Mouse (Mus musculus) megakaryocyte progenitor cell, adult 5-6 weeks (primary cell): ENCODE data around the gene Map3k20. TPM values are rescaled to one million over a fixed set of nuclear protein-coding genes. Genes with fewer than 3 reads are reported as not detected.

ENCODE experiments used
- ATAC-seq: replicated peaks from 2 replicates; pipeline ENCODE4 v1.8.0; 2016; ENCODE audit warnings: mild to moderate bottlenecking, moderate TSS enrichment, inconsistent platforms; ENCODE audit not compliant: poor library complexity
- total RNA-seq, 2 experiments: library from RNA; stranded (forward) in 1 of 2; stranded (reverse) in 1 of 2; fragments of 157-497, 149-512 nt in 1 of 2; fragments of 200-1000 nt in 1 of 2; gene quantifications; 2 replicates each; pipeline versions ENCODE4 v1.2.3 to v1.2.4; 2015 to 2017

The Map3k20 gene
- total RNA-seq, 2 experiments from 2014 or later: 57.9 to 76.0 TPM

- ATAC-seq: no peak
These were observed 33.8 kb downstream of the Map3k20 start for GRCm38 (mm10) chr2:72319028-72319798.

GRCm38 (mm10) chr2:72320661-72321060 is 35.2 kb downstream of the Map3k20 start:
- no peak for ATAC-seq

GRCm38 (mm10) chr2:72321591-72321990 is 36.2 kb downstream of the Map3k20 start:
- ATAC-seq: no peak

DNA sequence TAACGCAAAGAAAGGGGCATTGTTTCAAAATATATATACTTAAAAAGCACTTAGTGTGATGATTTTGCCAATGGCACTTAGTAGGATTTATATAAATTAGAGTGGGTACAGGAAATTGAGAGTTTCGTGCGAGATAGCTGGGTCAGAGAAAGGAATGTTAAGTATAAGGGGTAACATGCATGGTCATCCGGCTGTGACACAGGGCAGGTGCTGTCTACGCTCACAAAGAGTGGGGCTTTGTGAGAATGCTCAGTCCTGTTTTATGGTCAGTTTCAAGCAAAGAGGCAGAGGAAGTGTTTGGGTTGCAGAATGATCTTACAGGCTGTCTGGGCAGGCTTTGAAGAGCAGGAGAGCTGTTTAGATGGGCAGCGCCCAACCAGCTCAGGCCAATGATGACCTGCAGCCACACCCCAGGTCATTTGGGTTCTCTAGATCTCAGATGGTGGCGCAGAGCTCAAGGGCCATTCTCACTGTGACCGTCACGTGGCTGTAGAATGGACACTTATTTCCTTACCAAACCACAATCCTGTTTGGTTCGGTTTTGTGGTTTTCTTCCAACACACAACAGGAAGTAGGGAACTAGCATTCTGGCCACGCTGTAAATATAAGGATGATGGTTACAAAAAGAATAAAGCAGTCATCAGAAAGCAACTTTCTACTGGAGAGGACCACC is 37.4 kb downstream of the Map3k20 start:
- ATAC-seq: peak; percentile 21

GRCm38 (mm10) chr2:72324436-72324835 is 39.0 kb downstream of the Map3k20 start:
- ATAC-seq: no peak

- no peak for ATAC-seq
These were observed 41.1 kb downstream of the Map3k20 start for GRCm38 (mm10) chr2:72326491-72326890.

- ATAC-seq: peak; percentile 38
These were observed 43.0 kb downstream of the Map3k20 start for GRCm38 (mm10) chr2:72328435-72328834.

DNA sequence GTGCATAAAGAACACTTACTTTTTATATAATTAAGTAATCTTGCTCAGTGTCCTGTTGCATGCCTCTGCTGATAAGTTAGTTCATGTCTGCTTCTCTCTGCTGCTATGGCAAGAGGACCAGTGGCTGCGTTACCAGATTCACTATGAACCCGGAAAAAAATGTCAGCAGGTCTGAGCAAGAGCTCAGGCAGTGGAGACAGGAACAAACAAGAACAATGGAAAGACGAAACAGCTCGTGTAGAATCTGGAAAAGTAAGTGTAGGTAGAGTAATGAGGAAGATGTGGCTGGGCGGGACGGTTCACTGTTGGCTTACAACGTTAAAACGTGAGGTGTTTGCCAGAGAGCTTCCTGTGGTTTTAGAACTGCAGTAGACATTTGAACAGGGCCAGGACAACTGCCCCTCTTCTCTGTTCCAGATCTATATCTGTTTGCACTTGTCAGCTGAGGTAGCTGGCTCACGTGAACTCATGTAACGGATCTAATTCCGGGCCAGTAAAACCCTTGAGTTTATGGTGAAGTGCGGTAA is 45.6 kb downstream of the Map3k20 start:
- peak; percentile 59 for ATAC-seq

- ATAC-seq: no peak
These were observed 46.6 kb downstream of the Map3k20 start for GRCm38 (mm10) chr2:72332067-72332466.

- ATAC-seq: peak; percentile 66
These were observed 47.8 kb downstream of the Map3k20 start for GRCm38 (mm10) chr2:72333210-72333609.

GRCm38 (mm10) chr2:72336840-72337239 is 51.4 kb downstream of the Map3k20 start:
- peak; percentile 71 for ATAC-seq

DNA sequence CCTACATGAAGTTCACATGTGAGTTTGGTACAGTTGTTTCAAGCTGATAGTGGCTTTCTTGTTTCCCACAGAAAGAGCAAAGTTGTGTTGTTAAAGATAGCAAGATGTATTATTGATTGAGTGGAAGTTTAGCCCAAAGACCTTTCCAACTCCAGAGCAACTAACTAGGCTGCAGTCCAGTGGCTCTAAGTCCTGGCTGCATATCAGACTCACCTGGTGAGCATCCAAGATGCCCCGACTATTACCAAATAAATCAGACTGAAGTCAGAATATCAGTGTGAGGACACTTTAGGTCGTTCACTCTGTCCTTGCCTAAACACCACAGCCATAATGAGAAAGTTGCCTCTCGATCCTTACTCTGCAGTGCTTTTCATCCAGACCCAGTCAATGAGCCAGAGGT is 59.8 kb downstream of the Map3k20 start:
- ATAC-seq: no peak

DNA sequence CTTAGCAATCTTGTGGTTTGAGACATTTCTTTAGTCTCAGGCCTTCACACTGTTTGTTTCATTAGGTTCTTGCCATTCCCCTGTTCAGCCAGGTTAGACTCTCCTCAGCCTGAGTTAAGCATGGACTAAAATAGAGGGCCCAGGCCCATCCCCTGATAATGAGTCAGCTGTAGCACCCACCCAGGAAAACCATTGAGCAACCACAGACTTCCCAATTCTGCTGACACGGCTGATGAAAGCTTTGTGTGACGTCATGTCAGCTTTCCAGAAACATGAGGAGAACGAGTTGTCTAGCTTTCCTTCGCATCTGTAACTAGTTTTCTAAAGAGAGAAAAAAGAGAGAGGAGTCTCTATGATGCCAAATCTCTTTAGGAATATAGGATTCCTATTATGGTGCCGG is 65.9 kb downstream of the Map3k20 start:
- peak; percentile 46 for ATAC-seq

GRCm38 (mm10) chr2:72351776-72352175 is 66.3 kb downstream of the Map3k20 start:
- ATAC-seq: no peak

GRCm38 (mm10) chr2:72352756-72353155 is 67.3 kb downstream of the Map3k20 start:
- no peak for ATAC-seq

DNA sequence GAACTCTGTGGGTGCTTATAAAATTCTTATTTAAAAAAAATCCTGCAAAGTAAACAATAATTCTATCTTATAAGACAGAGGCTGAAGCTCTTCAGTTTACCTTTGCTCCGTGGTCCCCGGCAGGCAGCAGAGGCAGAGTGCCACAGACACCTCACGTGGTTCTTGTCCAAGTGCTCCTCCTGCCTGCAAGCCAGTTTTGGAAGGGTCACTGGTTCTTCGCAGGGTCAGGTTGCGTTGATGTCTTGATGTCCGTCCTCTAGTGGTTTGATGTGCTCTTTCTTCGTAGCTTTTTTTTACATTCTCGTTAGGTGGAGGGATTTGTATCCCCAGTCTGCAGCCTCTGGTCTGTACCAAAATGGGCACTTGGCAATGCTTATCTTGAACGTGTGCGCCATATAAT is 71.0 kb downstream of the Map3k20 start:
- ATAC-seq: no peak

GRCm38 (mm10) chr2:72361572-72361971 is 76.1 kb downstream of the Map3k20 start:
- ATAC-seq: no peak

- no peak for ATAC-seq
These were observed 78.0 kb downstream of the Map3k20 start for GRCm38 (mm10) chr2:72363449-72363848.

GRCm38 (mm10) chr2:72365930-72366329 is 80.5 kb downstream of the Map3k20 start:
- no peak for ATAC-seq

- peak; percentile 85 for ATAC-seq
These were observed 81.1 kb downstream of the Map3k20 start for GRCm38 (mm10) chr2:72366503-72366902.

DNA sequence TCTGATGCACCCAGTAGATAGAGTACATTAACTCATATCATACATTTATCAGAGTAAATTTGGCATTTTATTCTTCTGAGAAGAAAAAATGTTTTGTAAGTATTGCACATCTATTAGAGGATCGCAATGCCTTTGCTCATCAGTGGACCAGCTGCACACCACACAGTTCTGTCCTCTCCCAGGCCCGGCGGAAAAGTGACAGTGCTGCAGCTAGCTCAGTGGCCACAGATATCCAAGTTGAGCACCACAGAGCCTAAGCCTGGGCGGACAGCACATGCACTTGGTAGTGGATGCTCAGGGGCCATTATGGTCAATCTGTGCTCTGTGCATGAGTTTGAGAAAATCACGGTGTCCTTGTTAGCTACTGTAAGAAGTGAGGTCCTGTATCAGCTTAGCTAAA is 82.4 kb downstream of the Map3k20 start:
- ATAC-seq: no peak

DNA sequence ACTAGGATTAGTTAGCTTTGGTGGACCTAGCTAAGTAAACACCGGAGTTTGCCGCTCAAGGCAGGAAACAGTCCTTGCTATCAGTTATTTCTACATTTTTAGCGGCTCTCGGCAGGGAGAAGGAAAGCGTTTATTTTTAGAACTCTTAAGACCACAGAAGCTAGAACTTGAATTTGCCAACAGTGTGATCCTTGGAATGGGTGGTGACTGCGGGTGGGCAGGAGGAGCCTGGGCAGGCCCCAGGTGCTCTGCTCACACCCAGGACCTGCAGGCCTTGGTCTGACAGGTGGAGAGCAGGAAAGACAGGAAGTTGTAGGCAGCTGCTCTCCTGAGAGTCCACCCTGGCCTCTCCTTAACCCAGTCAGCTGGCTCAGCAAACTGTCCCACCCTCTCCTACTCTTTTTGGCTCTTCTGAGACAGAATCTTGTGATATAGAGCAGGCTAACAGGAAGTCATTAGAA is 83.7 kb downstream of the Map3k20 start:
- ATAC-seq: peak; percentile 59
